Mouse (Mus musculus) embryonic facial prominence, embryonic 11.5 days (tissue): ENCODE data around the gene Ttc16. TPM values are rescaled to one million over a fixed set of nuclear protein-coding genes. Genes with fewer than 3 reads are reported as not detected.

Source experiments
- ATAC-seq: fragments of 200-750 bp; cut with Nextera tagmentation; replicated peaks from 2 replicates; pipeline ENCODE4 v1.8.0; 2017; ENCODE audit warnings: low read depth; ENCODE audit not compliant: insufficient number of reproducible peaks, low FRiP score, low TSS enrichment
- DNase-seq: peaks from one replicate; pipeline ENCODE4 v3.0.0-alpha.2; 2015; ENCODE audit warnings: low spot score
- H3K27ac ChIP-seq: fragments of 300-500 bp; sonication (generic); replicated peaks from 2 replicates; pipeline ENCODE4 v1.5.1; 2014; ENCODE audit warnings: mild to moderate bottlenecking, low read depth, low read length, control low read depth
- H3K27me3 ChIP-seq: fragments of 300-500 bp; sonication (generic); 2 replicates; pipeline ENCODE4 v1.6.1; 2014; ENCODE audit warnings: mild to moderate bottlenecking, low read length, moderate library complexity, mixed read lengths; ENCODE audit not compliant: control insufficient read depth, insufficient read depth
- H3K36me3 ChIP-seq: fragments of 300-500 bp; sonication (generic); replicated peaks from 2 replicates; pipeline ENCODE4 v1.6.1; 2014; ENCODE audit warnings: low read depth, mild to moderate bottlenecking, low read length, moderate library complexity, mixed read lengths; ENCODE audit not compliant: control insufficient read depth, insufficient read depth
- H3K4me1 ChIP-seq: fragments of 300-500 bp; sonication (generic); 2 replicates; pipeline ENCODE4 v1.6.1; 2014; ENCODE audit warnings: low read length, mixed read lengths; ENCODE audit not compliant: control insufficient read depth, insufficient read depth
- H3K4me2 ChIP-seq: fragments of 300-500 bp; sonication (generic); 2 replicates; pipeline ENCODE4 v1.6.1; 2014; ENCODE audit warnings: low read depth, mild to moderate bottlenecking, control low read depth, low read length, moderate library complexity
- H3K4me3 ChIP-seq: fragments of 300-500 bp; sonication (generic); 2 replicates; pipeline ENCODE4 v1.5.1; 2014; ENCODE audit warnings: low read depth, low read length, control low read depth
- H3K9ac ChIP-seq: fragments of 300-500 bp; sonication (generic); replicated peaks from 2 replicates; pipeline ENCODE4 v1.6.1; 2014; ENCODE audit warnings: mild to moderate bottlenecking, control low read depth, low read length
- H3K9me3 ChIP-seq: fragments of 300-500 bp; sonication (generic); replicated peaks from 2 replicates; pipeline ENCODE4 v1.6.1; 2016; ENCODE audit warnings: mild to moderate bottlenecking, low read length, inconsistent platforms, mixed read lengths; ENCODE audit not compliant: control insufficient read depth
- WGBS: fragments of 180-500 bp; shearing (Covaris S2); extraction: QIAGEN DNeasy Blood & Tissue Kit; methylation state at CpG from one replicate; pipeline ENCODE4 v1.1.7; 2014; 5-methylcytosine and 5-hydroxymethylcytosine counted together
- polyA plus RNA-seq: library from polyadenylated mRNA; unstranded; fragments of >200 nt; fragmentation: Nextera tagmentation; extraction: Ambion mirVana; gene quantifications from 2 replicates; pipeline ENCODE4 v1.2.1, GENCODE M21; 2014

Ttc16 gene
- polyA plus RNA-seq, 1 experiment from 2014 or later = not detected

DNA sequence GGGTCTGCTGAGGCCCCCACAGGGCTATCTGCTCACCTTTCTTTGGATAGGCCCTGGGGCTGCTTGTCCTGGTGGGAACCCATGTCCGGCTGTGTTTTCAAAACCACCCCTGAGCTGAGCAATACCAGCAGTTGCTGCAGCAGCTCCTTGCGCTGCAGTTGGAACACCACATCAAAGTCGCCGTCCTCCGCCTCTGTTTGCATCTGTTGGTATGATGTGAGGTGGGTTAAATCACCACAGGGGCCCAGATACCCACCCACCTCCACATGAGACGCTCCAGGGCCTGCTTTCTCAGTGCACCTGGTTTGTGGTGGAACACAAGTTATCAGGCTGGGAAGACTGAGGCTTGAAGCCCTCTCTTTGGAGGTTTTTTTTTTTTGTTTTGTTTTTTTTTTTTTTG is 2.6 kb upstream of the Ttc16 start:
- ATAC-seq = no peak

DNA sequence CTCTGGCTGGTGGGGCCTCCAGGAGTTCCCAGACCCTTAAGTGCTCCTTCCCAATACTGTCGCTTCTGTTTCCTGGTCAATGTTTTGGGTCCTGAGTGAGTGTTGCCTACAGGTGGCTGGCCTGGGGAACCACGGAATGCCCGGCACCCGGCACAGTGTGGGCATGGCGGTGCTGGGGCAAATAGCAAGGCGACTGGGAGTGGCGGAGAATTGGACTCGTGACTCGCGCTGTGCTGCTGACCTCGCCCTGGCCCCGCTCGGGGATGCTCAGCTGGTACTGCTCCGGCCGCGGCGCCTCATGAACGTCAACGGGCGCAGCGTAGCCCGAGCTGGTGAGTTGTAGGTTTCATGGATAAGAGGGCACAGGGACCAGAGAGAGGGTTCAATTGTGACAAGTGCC is 759 bp upstream of the Ttc16 start:
- Histone ChIP-seq H3K9me3 (no peaks in the 10 kb centered on the region), H3K4me1 (no peaks in the 10 kb centered on the region; the same call in 1 of the 2 replicates), H3K27me3 (no peaks in the 10 kb centered on the region; the same call in 1 of the 2 replicates), H3K36me3 (no peaks in the 10 kb centered on the region), H3K27ac (no peak overlapping the region), H3K4me2 (peak overlapping the region; percentile 86), H3K9ac (peak overlapping the region; percentile 58), H3K4me3 (peak overlapping the region; percentile 61)
- 14% methylated on average over 22 of the region's 22 CpGs for WGBS
- ATAC-seq (no peak), DNase-seq (no peak)

More for the DNA sequence above, 2.6 kb upstream of the Ttc16 start:
- no peak overlapping the region for H3K4me3 ChIP-seq
- no peak overlapping the region for H3K4me2 ChIP-seq
- H3K36me3 ChIP-seq = no peaks in the 10 kb centered on the region
- WGBS = 89% methylated on average over 6 of the region's 6 CpGs
- H3K27ac ChIP-seq = no peak overlapping the region
- no peak overlapping the region for H3K9ac ChIP-seq
- H3K27me3 ChIP-seq = no peaks in the 10 kb centered on the region; the same call in 1 of the 2 replicates
- no peaks in the 10 kb centered on the region; the same call in 1 of the 2 replicates for H3K4me1 ChIP-seq
- no peaks in the 10 kb centered on the region for H3K9me3 ChIP-seq
- no peak for DNase-seq

- no peak overlapping the region for H3K9ac ChIP-seq
- no peak overlapping the region for H3K4me3 ChIP-seq
- no peak overlapping the region for H3K27ac ChIP-seq
- 80% methylated on average over 8 of the region's 8 CpGs for WGBS
- DNase-seq = no peak
- H3K9me3 ChIP-seq = no peaks in the 10 kb centered on the region
- no peak for ATAC-seq
- no peaks in the 10 kb centered on the region for H3K36me3 ChIP-seq
- H3K4me1 ChIP-seq = no peaks in the 10 kb centered on the region; the same call in 1 of the 2 replicates
- no peaks in the 10 kb centered on the region; the same call in 1 of the 2 replicates for H3K27me3 ChIP-seq
- H3K4me2 ChIP-seq = no peak overlapping the region
Observed at GRCm38 (mm10) chr2:32772626-32773279, 2.7 kb downstream of the Ttc16 start.

- Histone ChIP-seq H3K4me1 (no peaks in the 10 kb centered on the region; the same call in 1 of the 2 replicates), H3K27ac (no peak overlapping the region), H3K9me3 (no peaks in the 10 kb centered on the region), H3K4me2 (no peak overlapping the region), H3K9ac (no peak overlapping the region), H3K36me3 (no peaks in the 10 kb centered on the region), H3K4me3 (no peak overlapping the region), H3K27me3 (no peaks in the 10 kb centered on the region; the same call in 1 of the 2 replicates)
- 15% methylated on average over 12 of the region's 12 CpGs for WGBS
- ATAC-seq = no peak
- no peak for DNase-seq
Observed at GRCm38 (mm10) chr2:32771886-32772285, 3.5 kb downstream of the Ttc16 start.

- H3K9ac ChIP-seq = no peak overlapping the region
Observed at GRCm38 (mm10) chr2:32769327-32770085, 5.9 kb downstream of the Ttc16 start.

DNA sequence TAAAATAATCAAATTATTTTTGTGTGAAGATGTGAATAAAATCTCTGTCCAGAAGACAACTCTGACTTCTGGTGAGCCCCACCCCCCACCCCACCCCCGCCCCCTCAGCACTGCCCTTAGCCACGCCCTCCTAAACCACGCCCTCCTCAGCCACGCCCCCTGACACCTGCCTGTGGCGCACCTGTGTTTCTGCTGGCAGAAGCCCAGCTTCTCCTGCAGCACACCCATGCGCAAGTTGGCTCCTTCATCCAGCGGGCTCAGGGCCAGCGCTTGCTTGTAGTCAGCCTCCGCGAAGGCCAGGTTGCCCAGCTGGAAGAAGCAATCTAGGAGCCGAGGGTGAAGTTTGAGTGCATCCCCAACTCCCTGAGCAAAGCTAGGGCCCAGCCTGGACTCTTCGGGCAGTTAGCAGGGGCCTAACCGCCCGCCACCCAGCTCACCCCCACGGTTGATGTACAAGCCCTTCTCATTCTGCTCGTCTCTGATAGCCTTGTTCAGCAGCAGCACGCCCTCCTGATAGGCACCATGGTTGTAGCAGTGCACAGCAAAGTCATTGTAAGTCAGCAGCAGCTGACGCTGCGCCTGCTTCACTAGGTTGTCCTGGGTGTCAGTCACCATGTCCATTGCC is 6.7 kb downstream of the Ttc16 start:
- Histone ChIP-seq H3K4me1 (no peaks in the 10 kb centered on the region), H3K4me3 (no peak overlapping the region), H3K36me3 (no peaks in the 10 kb centered on the region), H3K9ac (no peak overlapping the region), H3K9me3 (no peaks in the 10 kb centered on the region), H3K27me3 (no peaks in the 10 kb centered on the region), H3K27ac (no peak overlapping the region), H3K4me2 (no peak overlapping the region)
- ATAC-seq (no peak), DNase-seq (no peak)
- 50% methylated on average over 19 of the region's 19 CpGs for WGBS

More at GRCm38 (mm10) chr2:32769327-32770085, 5.9 kb downstream of the Ttc16 start:
- Histone ChIP-seq H3K4me1 (no peaks in the 10 kb centered on the region), H3K36me3 (no peaks in the 10 kb centered on the region), H3K9me3 (no peaks in the 10 kb centered on the region), H3K27me3 (no peaks in the 10 kb centered on the region), H3K4me2 (no peak overlapping the region), H3K4me3 (no peak overlapping the region), H3K27ac (no peak overlapping the region)
- ATAC-seq (no peak), DNase-seq (peak; percentile 11)
- 68% methylated on average over 5 of the region's 5 CpGs for WGBS

GRCm38 (mm10) chr2:32767241-32767640 is 8.2 kb downstream of the Ttc16 start:
- Histone ChIP-seq H3K36me3 (no peaks in the 10 kb centered on the region; the same call in 1 of the 2 replicates), H3K4me2 (no peak overlapping the region), H3K4me1 (no peaks in the 10 kb centered on the region), H3K27me3 (no peaks in the 10 kb centered on the region), H3K27ac (no peak overlapping the region), H3K9ac (no peak overlapping the region), H3K9me3 (no peaks in the 10 kb centered on the region), H3K4me3 (no peak overlapping the region)
- WGBS = 73% methylated on average over 12 of the region's 12 CpGs
- ATAC-seq = no peak
- no peak for DNase-seq
